Mouse (Mus musculus) liver, embryonic 14 days (tissue): ENCODE results near the gene Eef1e1. TPM values are rescaled to one million over a fixed set of nuclear protein-coding genes. Genes with fewer than 3 reads are reported as not detected.

Experiments
- polyA plus RNA-seq: library from polyadenylated mRNA; depleted of rRNA; stranded (reverse); fragments of >200 nt; gene quantifications from 2 replicates; pipeline ENCODE4 v1.2.3, GENCODE M21; 2012; rRNA removed

Eef1e1 gene
- 21.1 and 22.2 TPM in 2 replicates for polyA plus RNA-seq

DNA sequence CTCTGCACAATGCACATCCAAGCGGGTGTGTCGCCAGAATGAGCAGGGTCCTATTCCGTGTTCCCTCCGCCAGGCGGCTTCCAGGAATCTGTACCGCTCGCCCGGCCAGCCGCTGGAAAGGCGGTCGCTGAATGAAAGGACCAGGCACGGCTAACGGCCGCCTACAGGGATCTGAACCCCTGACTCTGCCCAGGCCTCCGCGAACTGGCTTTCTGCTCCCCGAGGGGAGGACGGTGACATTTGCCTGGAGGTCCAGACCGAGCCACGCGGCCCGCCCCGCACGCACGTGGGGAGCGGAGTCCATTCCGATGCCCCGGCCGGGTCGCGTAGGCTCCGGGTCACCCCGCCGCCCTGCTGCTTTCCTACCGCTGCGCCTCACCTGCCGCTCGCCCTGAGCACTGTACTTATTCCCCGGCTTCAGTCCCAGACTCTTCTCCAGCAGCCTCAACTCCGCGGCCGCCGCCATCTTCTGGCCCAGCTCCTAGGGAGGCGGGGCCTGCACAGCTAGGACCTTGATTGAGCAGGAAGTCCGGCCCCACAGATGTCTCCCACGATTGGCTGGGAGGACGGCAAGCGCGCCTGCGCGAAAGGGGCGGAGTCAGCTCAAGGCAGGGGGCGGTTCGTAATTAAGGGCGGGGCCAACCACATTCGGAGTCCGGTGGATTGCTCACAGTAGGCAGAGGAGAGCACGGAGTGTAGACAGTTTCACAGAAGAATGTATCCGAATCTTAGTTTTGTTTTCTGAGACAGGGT, at the start of gene Eef1e1:
Gene Eef1e1, minus strand, starts transcription at position 531 of the 753 bp plus-strand sequence.

DNA sequence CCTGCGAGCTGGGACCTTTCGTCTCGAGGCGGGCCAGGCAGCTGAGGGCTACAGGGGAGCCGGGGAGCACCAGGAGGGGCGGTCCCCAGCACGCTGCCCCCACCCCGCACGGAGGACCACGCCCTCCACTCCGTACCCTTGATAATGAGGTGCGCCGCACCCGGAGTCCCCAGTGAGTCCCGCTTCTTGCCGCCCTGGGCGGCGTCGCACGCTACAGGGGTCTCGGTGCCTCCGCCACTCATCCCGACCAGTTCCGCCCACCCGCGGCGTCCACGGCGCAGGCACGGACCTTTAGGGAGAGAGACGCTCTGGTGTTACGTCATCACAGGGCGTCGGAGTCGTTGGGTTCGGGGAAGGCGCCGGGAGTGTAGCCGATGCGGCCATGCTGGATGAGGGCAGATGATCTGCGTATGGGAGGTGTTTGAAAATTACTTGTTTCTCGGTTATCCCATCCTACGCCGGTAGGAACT, 24.0 kb downstream of the Eef1e1 start, which contains the start of gene Bloc1s5:
Gene Bloc1s5, minus strand, starts transcription at position 310 of the 470 bp plus-strand sequence.

Other genes starting within 250 kb of the Eef1e1 start
- 29.6 and 33.4 TPM in 2 replicates for gene Txndc5, start 130.2 kb downstream of the Eef1e1 start, polyA plus RNA-seq
- 3.4 and 4.0 TPM in 2 replicates for gene Bloc1s5, start 23.9 kb downstream of the Eef1e1 start, polyA plus RNA-seq